Mouse (Mus musculus): ENCODE results near the gene Zcchc24. TPM values are rescaled to one million over a fixed set of nuclear protein-coding genes. Genes with fewer than 3 reads are reported as not detected.

Gene Zcchc24
- polyA plus RNA-seq, 1 experiment, result 86.2 TPM

- H3K4me2 ChIP-seq (ENCODE audit: low read depth), result no peak overlapping the region
- TF ChIP-seq CEBPB (IDR thresholded peaks at IDR 0.05; ENCODE audit: insufficient read depth, poor library complexity, severe bottlenecking) (0 out of 2 replicates have a peak, but pooled peaks have one; percentile 43), POLR2A (IDR thresholded peaks at IDR 0.05; ENCODE audit: insufficient read length, low read depth) (no peak)
- no peak overlapping the region for H3ac ChIP-seq (ENCODE audit: control insufficient read depth, insufficient read length)
Measured at GRCm38 (mm10) chr14:25773039-25773438, 4.2 kb upstream of the Zcchc24 start.

GRCm38 (mm10) chr14:25769626-25770306 lies 927 bp upstream of the Zcchc24 start:
- H3K4me2 ChIP-seq (ENCODE audit: low read depth), result no peak overlapping the region
- peaks cover 35% of the 10 kb centered on the region for H3K79me2 ChIP-seq (ENCODE audit: control insufficient read depth, insufficient read depth)
- peak overlapping the region; percentile 97 for H3K4me3 ChIP-seq
- H3ac ChIP-seq (ENCODE audit: control insufficient read depth, insufficient read length), result no peak overlapping the region
- H3K27me3 ChIP-seq (ENCODE audit: control insufficient read depth, insufficient read depth, insufficient read length), result no peaks in the 10 kb centered on the region
- TF ChIP-seq TCF3 (IDR thresholded peaks at IDR 0.05; ENCODE audit: insufficient read length, low read depth), result no peak
- no peak for TF ChIP-seq POLR2AphosphoS2 (IDR thresholded peaks at IDR 0.05; ENCODE audit: insufficient read length, low read depth)
- TF ChIP-seq MAX (IDR thresholded peaks at IDR 0.05; ENCODE audit: low read depth), result no peak
- TF ChIP-seq MYOD1 (IDR thresholded peaks at IDR 0.05; ENCODE audit: control insufficient read depth in 1 of 3, insufficient read length in 2 of 3, low read depth in 2 of 3), result no peak
- TF ChIP-seq E2F4 (IDR thresholded peaks at IDR 0.05; ENCODE audit: insufficient read depth), result no peak
- no peak for TF ChIP-seq SRF (IDR thresholded peaks at IDR 0.05; ENCODE audit: control insufficient read depth, insufficient read length, low read depth)
- TF ChIP-seq REST (IDR thresholded peaks at IDR 0.05; ENCODE audit: insufficient read depth, insufficient read length), result no peak
- no peak for TF ChIP-seq CEBPB (IDR thresholded peaks at IDR 0.05; ENCODE audit: insufficient read depth, poor library complexity, severe bottlenecking)
- no peak for TF ChIP-seq USF1 (IDR thresholded peaks at IDR 0.05; ENCODE audit: low read depth)
- no peak for TF ChIP-seq MYOG (IDR thresholded peaks at IDR 0.05; ENCODE audit: control insufficient read depth in 1 of 3, insufficient read depth in 1 of 3, insufficient read length in 2 of 3, low read depth in 2 of 3)
- TF ChIP-seq POLR2A (IDR thresholded peaks at IDR 0.05; ENCODE audit: insufficient read length, low read depth), result no peak
- no peak for TF ChIP-seq TCF12 (IDR thresholded peaks at IDR 0.05; ENCODE audit: insufficient read depth, poor library complexity, severe bottlenecking)
- peaks cover 6% of the 10 kb centered on the region for H3K36me3 ChIP-seq (ENCODE audit: control insufficient read depth, insufficient read depth)

More at GRCm38 (mm10) chr14:25773039-25773438, 4.2 kb upstream of the Zcchc24 start:
- no peak overlapping the region for H3K4me3 ChIP-seq
- H3K27me3 ChIP-seq (ENCODE audit: control insufficient read depth, insufficient read depth, insufficient read length), result no peaks in the 10 kb centered on the region
- peaks cover 3% of the 10 kb centered on the region for H3K79me2 ChIP-seq (ENCODE audit: control insufficient read depth, insufficient read depth)
- H3K36me3 ChIP-seq (ENCODE audit: control insufficient read depth, insufficient read depth), result no peaks in the 10 kb centered on the region

- Histone ChIP-seq H3K4me2 (ENCODE audit: low read depth) (peak overlapping the region; percentile 97), H3ac (ENCODE audit: control insufficient read depth, insufficient read length) (peak overlapping the region; percentile 83), H3K27me3 (ENCODE audit: control insufficient read depth, insufficient read depth, insufficient read length) (no peaks in the 10 kb centered on the region), H3K79me2 (ENCODE audit: control insufficient read depth, insufficient read depth) (peaks cover 49% of the 10 kb centered on the region), H3K4me3 (peak overlapping the region; percentile 97), H3K36me3 (ENCODE audit: control insufficient read depth, insufficient read depth) (peaks cover 12% of the 10 kb centered on the region)
- TF ChIP-seq CEBPB (IDR thresholded peaks at IDR 0.05; ENCODE audit: insufficient read depth, poor library complexity, severe bottlenecking) (no peak), USF1 (IDR thresholded peaks at IDR 0.05; ENCODE audit: low read depth) (no peak), TCF3 (IDR thresholded peaks at IDR 0.05; ENCODE audit: insufficient read length, low read depth) (no peak), MYOD1 (IDR thresholded peaks at IDR 0.05; ENCODE audit: control insufficient read depth in 1 of 3, insufficient read length in 2 of 3, low read depth in 2 of 3) (peak in 1 of 3 experiments; percentile 0), E2F4 (IDR thresholded peaks at IDR 0.05; ENCODE audit: insufficient read depth) (no peak)
Measured at GRCm38 (mm10) chr14:25768261-25768893, 462 bp downstream of the Zcchc24 start.

GRCm38 (mm10) chr14:25767725-25768203 lies 1.1 kb downstream of the Zcchc24 start:
- peak overlapping the region; percentile 83 for H3ac ChIP-seq (ENCODE audit: control insufficient read depth, insufficient read length)
- H3K36me3 ChIP-seq (ENCODE audit: control insufficient read depth, insufficient read depth), result peaks cover 15% of the 10 kb centered on the region
- TF ChIP-seq REST (IDR thresholded peaks at IDR 0.05; ENCODE audit: insufficient read depth, insufficient read length) (no peak), CEBPB (IDR thresholded peaks at IDR 0.05; ENCODE audit: insufficient read depth, poor library complexity, severe bottlenecking) (no peak), TCF12 (IDR thresholded peaks at IDR 0.05; ENCODE audit: insufficient read depth, poor library complexity, severe bottlenecking) (no peak), MYOG (IDR thresholded peaks at IDR 0.05; ENCODE audit: control insufficient read depth in 1 of 3, insufficient read depth in 1 of 3, insufficient read length in 2 of 3, low read depth in 2 of 3) (peak in 1 of 3 experiments; percentile 45), POLR2AphosphoS2 (IDR thresholded peaks at IDR 0.05; ENCODE audit: insufficient read length, low read depth) (peak; percentile 63), E2F4 (IDR thresholded peaks at IDR 0.05; ENCODE audit: insufficient read depth) (no peak), MAX (IDR thresholded peaks at IDR 0.05; ENCODE audit: low read depth) (no peak), POLR2A (IDR thresholded peaks at IDR 0.05; ENCODE audit: insufficient read length, low read depth) (peak; percentile 48), SRF (IDR thresholded peaks at IDR 0.05; ENCODE audit: control insufficient read depth, insufficient read length, low read depth) (no peak), USF1 (IDR thresholded peaks at IDR 0.05; ENCODE audit: low read depth) (no peak), MYOD1 (IDR thresholded peaks at IDR 0.05; ENCODE audit: control insufficient read depth in 1 of 3, insufficient read length in 2 of 3, low read depth in 2 of 3) (peak in 1 of 3 experiments; percentile 50), TCF3 (IDR thresholded peaks at IDR 0.05; ENCODE audit: insufficient read length, low read depth) (no peak)
- H3K27me3 ChIP-seq (ENCODE audit: control insufficient read depth, insufficient read depth, insufficient read length), result no peaks in the 10 kb centered on the region
- H3K4me2 ChIP-seq (ENCODE audit: low read depth), result peak overlapping the region; percentile 97
- peaks cover 55% of the 10 kb centered on the region for H3K79me2 ChIP-seq (ENCODE audit: control insufficient read depth, insufficient read depth)
- peak overlapping the region; percentile 97 for H3K4me3 ChIP-seq
